Mouse (Mus musculus): ENCODE measurements around the gene Anapc13. TPM values are rescaled to one million over a fixed set of nuclear protein-coding genes. Genes with fewer than 3 reads are reported as not detected.

Gene Anapc13
- total RNA-seq, 2 experiments from 2014 or later = 99.6 to 106 TPM

DNA sequence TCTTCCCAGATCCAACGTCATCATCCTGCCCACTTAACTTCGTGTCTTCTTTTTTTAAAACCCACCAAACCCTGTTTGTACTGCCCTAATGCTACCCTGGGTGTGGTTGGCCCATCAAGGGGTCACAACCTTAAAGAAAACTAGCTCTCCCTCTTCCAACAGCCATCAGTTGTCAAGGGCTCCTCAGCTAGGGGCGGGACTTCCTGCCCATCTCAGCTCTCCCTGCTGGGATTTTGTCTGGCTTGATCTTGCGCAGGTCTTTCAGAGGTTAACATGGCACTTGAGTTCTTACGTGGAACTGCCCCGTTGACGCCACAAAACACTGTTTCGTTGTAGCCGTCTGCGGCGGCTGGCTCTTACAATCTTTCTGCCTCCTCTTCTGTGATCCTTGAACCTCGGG is 42.8 kb downstream of the Anapc13 start:
- DNase-seq (ENCODE audit: extremely low spot score in 1 of 2, low spot score in 1 of 2) = no peak

DNA sequence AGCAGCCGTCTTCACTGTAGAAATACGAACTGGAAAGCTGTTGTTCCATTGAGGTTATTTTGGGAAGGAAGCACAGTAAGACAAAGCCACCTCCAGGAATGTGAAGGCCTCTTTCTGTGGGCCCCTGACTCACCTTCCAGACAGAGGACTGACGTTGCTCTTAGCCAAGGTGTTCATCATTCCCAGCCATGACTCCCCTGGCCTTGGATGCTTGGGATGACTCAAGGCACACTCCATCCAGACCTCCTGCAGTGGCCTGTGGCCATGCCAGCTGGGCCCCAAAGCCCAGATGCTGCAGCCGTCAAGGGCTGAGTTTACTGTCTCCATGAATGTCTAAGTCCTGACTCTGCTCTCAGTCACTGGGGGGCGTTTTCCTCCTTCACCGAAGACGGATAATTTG is 47.3 kb downstream of the Anapc13 start:
- DNase-seq (ENCODE audit: extremely low spot score in 1 of 2, low spot score in 1 of 2) = no peak

DNA sequence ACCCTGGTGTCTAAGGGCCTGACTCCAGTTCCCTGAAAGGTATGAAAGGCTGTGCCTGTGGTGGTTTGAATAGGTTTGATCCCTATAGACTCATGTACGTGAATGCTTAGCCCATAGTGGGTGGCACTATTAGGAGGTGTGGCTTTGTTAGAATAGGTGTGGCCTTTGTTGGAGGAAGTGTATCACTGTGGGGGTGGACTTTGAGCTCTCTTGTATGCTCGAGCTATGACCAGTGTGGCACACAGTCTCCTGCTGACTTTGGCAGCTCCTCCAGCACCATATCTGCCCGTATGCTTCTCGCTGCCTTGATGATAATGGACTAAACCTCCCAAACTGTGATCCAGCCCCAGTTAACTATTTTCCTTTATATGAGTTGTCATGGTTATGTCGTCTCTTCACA is 49.8 kb downstream of the Anapc13 start:
- no peak for DNase-seq (ENCODE audit: extremely low spot score in 1 of 2, low spot score in 1 of 2)

DNA sequence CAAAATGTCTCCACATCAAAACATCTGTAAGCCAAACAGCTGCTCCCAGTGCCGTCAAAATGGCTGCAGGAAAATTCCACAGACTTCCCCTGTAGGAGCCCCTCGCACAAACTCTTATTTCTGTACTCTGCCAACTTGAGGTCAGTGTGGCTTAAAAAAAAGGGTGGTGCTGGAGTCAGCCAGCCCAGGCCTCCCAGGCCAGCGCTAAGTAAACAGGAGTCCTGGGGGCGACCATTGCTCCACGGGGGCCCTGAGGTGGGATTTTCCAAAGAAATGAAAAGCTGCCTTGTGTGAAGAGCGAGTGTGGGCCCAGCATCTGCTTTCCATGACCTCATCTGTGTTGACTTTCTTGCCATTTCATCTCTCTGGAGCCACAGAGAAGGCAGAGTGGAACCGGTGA is 55.4 kb downstream of the Anapc13 start:
- no peak for DNase-seq (ENCODE audit: extremely low spot score in 1 of 2, low spot score in 1 of 2)

Other genes starting within 250 kb of the Anapc13 start
- gene Ky, start 120.5 kb upstream of the Anapc13 start, total RNA-seq (2021) = 1 to 10 TPM; 3.5 to 4.0 TPM
- 10 to 100 TPM; 27.3 to 33.4 TPM for gene Cep63, start 238 bp downstream of the Anapc13 start, total RNA-seq (2021)
- 10 to 100 TPM; 19.1 to 24.1 TPM for gene Amotl2, start 90.4 kb downstream of the Anapc13 start, total RNA-seq (2021)
- gene Ryk, start 208.6 kb downstream of the Anapc13 start, total RNA-seq (2021) = 10 to 100 TPM; 37.1 to 44.4 TPM